Mouse (Mus musculus) hindbrain, embryonic 15.5 days (tissue): ENCODE results near the gene Dgcr8. TPM values are rescaled to one million over a fixed set of nuclear protein-coding genes. Genes with fewer than 3 reads are reported as not detected.
A peak's percentile ranks its signal among the peaks of the same experiment; 100 is the strongest.

ENCODE experiments used
- ATAC-seq: fragments of 200-750 bp; cut with Nextera tagmentation; 2 replicates; pipeline ENCODE4 v1.8.0; 2017; ENCODE audit warnings: low read depth, moderate number of reproducible peaks, moderate TSS enrichment; ENCODE audit not compliant: low FRiP score
- H3K27ac ChIP-seq: fragments of 300-500 bp; sonication (generic); replicated peaks from 2 replicates; pipeline ENCODE4 v1.5.1; 2015; ENCODE audit warnings: mild to moderate bottlenecking, inconsistent platforms
- H3K27me3 ChIP-seq: fragments of 300-500 bp; sonication (generic); 2 replicates; pipeline ENCODE4 v1.6.1; 2015; ENCODE audit warnings: control low read depth, inconsistent platforms
- H3K36me3 ChIP-seq: fragments of 300-500 bp; sonication (generic); 2 replicates; pipeline ENCODE4 v1.6.1; 2015; ENCODE audit warnings: control low read depth, inconsistent platforms
- H3K4me1 ChIP-seq: fragments of 300-500 bp; sonication (generic); replicated peaks from 2 replicates; pipeline ENCODE4 v1.6.1; 2015; ENCODE audit warnings: control low read depth, inconsistent platforms
- H3K4me2 ChIP-seq: fragments of 300-500 bp; sonication (generic); 2 replicates; pipeline ENCODE4 v1.6.1; 2015; ENCODE audit warnings: moderate library complexity, mild to moderate bottlenecking, inconsistent platforms
- H3K4me3 ChIP-seq: fragments of 300-500 bp; sonication (generic); 2 replicates; pipeline ENCODE4 v1.5.1; 2015; ENCODE audit warnings: mild to moderate bottlenecking, inconsistent platforms
- H3K9ac ChIP-seq: fragments of 300-500 bp; sonication (generic); 2 replicates; pipeline ENCODE4 v1.6.1; 2015; ENCODE audit warnings: inconsistent platforms
- H3K9me3 ChIP-seq: fragments of 300-500 bp; sonication (generic); 2 replicates; pipeline ENCODE4 v1.6.1; 2016; ENCODE audit warnings: control low read depth, inconsistent platforms
- WGBS: fragments of 180-500 bp; shearing (Covaris S2); methylation state at CpG from one replicate; pipeline ENCODE4 v1.1.7; 2015; 5-methylcytosine and 5-hydroxymethylcytosine counted together
- polyA plus RNA-seq: library from polyadenylated mRNA; unstranded; fragments of >200 nt; fragmentation: Nextera tagmentation; extraction: Ambion mirVana; gene quantifications from 2 replicates; pipeline ENCODE4 v1.2.1, GENCODE M21; 2015

Dgcr8 gene
- polyA plus RNA-seq, 1 experiment from 2014 or later, result 29.5 TPM

DNA sequence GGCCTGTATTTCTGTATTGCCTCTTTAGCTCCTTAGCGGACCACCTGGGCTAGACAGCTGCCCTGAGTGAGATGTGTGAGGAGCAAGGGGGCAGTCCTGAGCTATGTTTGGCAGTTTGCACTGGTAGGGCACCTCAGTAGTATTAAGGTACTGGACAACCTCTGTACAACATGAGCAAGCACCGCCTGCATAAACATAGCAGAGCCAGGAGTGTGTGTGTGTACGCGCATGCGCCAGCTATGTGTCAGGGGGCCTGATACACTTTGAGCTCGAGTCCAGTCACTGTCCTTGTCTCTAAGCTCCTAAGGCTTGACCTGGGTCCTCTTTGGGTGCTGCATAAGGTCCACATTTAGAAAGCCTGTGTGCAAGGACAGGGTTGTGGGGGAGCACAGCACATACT is 58.4 kb downstream of the Dgcr8 start:
- H3K9ac ChIP-seq, result no peak overlapping the region
- peaks cover 46% of the 10 kb centered on the region for H3K4me1 ChIP-seq
- no peak for ATAC-seq
- H3K27ac ChIP-seq, result no peak overlapping the region
- no peaks in the 10 kb centered on the region for H3K27me3 ChIP-seq
- H3K9me3 ChIP-seq, result no peaks in the 10 kb centered on the region
- no peak overlapping the region for H3K4me2 ChIP-seq
- H3K36me3 ChIP-seq, result peaks cover 18% of the 10 kb centered on the region
- 87% methylated on average over 6 of the region's 6 CpGs for whole genome bisulfite sequencing
- no peak overlapping the region for H3K4me3 ChIP-seq

DNA sequence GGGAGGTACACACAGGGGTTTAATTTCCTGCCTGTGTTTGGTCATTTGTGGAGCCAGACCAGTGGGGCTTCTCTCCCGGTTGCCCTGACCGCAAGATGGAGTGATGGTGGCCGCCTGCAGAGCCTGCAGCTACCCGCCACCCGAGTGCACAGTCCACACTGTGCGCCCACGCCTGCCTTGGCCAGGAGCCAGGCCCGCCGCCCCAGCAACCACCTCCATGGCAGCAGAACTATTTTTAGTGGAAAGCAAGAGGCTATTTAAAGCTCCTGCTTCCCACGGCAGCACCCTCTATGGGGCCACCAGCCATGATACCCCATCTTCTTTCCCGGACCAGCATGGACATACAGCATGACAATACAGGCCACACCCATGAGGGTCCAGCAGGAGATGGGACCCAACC is 59.4 kb downstream of the Dgcr8 start:
- Histone ChIP-seq H3K4me3 (no peak overlapping the region), H3K9me3 (no peaks in the 10 kb centered on the region), H3K4me1 (peaks cover 44% of the 10 kb centered on the region), H3K27me3 (no peaks in the 10 kb centered on the region), H3K27ac (peak overlapping the region; percentile 25; the same call in 1 of the 2 replicates), H3K36me3 (peaks cover 27% of the 10 kb centered on the region), H3K9ac (no peak overlapping the region), H3K4me2 (0 out of 2 replicates have a peak overlapping the region, but pooled peaks have one; percentile 4)
- ATAC-seq, result no peak
- 50% methylated on average over 11 of the region's 11 CpGs for WGBS

DNA sequence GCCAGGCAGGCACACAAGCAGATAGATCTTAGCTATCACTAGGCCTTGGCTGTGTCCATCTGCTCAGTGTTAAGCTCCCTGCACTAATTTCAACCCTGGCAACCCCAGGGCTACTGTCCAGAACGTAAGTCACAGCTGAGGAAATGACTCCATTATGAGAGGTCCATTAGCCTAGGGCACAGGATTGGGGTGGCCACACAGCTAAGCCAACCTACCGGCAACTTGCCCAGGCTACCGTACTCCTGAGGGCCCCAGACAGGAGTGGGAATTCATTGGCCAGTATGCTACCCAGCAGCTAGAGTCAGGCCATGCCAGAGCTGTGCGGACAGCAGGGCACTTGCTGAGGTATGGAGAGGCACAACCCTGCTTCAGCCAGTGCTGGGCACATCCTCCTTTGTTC is 60.2 kb downstream of the Dgcr8 start:
- WGBS, result 90% methylated on average over 4 of the region's 4 CpGs
- no peak for ATAC-seq
- Histone ChIP-seq H3K4me2 (no peak overlapping the region), H3K9ac (no peak overlapping the region), H3K27me3 (no peaks in the 10 kb centered on the region), H3K27ac (no peak overlapping the region; the same call in 1 of the 2 replicates), H3K4me3 (no peak overlapping the region), H3K36me3 (peaks cover 34% of the 10 kb centered on the region), H3K4me1 (peaks cover 39% of the 10 kb centered on the region), H3K9me3 (no peaks in the 10 kb centered on the region)

DNA sequence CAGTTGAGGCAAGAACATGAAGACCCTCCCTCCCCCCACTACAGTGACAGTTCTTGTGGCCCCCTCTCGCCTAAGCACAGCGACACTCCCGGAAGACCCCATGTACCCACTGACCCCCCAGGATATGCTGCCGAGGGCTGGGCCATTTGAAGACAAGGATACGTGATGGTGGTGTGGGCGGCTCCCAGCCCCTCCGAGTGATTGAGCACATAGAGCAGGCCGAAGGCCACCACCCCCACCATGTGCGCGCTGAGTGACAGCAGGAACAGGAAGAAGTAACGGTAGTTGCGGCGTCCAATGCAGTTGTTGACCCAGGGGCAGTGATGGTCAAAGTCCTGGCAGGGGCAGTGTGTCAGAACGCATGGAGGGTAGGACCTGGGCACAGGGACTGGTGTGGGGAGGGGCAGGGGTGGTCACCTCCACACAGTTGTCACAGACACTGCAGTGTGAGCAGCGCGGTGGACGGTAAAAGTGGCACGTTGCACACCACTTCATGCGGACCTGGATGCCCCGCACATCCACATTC is 61.1 kb downstream of the Dgcr8 start:
- Histone ChIP-seq H3K9me3 (no peaks in the 10 kb centered on the region), H3K4me2 (no peak overlapping the region), H3K4me1 (peaks cover 30% of the 10 kb centered on the region), H3K4me3 (no peak overlapping the region), H3K9ac (no peak overlapping the region), H3K36me3 (peaks cover 42% of the 10 kb centered on the region), H3K27me3 (no peaks in the 10 kb centered on the region), H3K27ac (no peak overlapping the region)
- ATAC-seq, result no peak
- WGBS, result 94% methylated on average over 20 of the region's 20 CpGs

DNA sequence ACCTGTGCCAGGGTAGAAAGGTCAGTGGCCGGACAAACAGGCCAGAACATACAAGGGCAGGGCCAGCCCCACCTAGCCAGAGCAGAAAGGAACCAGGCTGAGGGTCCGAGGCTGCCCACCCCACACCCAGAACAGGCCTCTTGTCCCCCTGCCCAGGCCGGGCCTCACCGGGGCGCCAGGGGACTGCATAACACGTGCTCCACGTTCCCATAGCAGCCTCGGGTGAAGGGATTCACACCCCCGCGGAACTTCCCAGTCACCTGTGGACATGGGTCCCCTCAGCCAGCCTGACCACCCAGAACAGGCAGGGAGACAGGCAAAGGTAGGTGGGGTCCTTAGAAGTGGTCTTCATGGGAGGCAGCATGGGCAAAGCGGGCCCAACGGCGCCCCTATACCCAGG is 61.9 kb downstream of the Dgcr8 start:
- WGBS, result 94% methylated on average over 13 of the region's 13 CpGs
- H3K4me2 ChIP-seq, result no peak overlapping the region
- no peak overlapping the region for H3K9ac ChIP-seq
- peaks cover 29% of the 10 kb centered on the region for H3K4me1 ChIP-seq
- H3K9me3 ChIP-seq, result no peaks in the 10 kb centered on the region
- no peak for ATAC-seq
- H3K27me3 ChIP-seq, result no peaks in the 10 kb centered on the region
- no peak overlapping the region for H3K4me3 ChIP-seq
- no peak overlapping the region for H3K27ac ChIP-seq
- H3K36me3 ChIP-seq, result peaks cover 47% of the 10 kb centered on the region

DNA sequence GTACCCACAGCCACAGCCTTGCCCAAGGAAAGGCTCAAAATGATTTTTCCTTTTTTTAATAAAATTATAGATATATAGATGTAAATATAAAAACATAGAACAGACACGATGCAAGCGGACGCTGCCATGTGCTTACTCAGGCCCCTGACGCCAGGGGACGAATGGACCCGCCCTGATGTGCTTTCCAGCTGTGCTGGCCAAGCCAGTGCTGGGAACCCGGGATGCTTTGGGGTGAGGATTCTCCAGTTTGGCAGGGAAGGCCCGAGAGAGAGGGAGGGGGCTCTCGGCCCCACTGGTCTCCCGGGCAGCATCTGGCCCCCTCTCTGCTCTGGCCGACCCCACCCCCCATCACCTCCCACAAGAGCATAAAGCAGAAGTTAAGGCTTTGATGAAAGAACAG is 66.9 kb downstream of the Dgcr8 start:
- Histone ChIP-seq H3K9ac (no peak overlapping the region), H3K4me1 (peaks cover 9% of the 10 kb centered on the region), H3K27me3 (no peaks in the 10 kb centered on the region), H3K4me3 (no peak overlapping the region), H3K4me2 (no peak overlapping the region), H3K9me3 (no peaks in the 10 kb centered on the region), H3K36me3 (peaks cover 45% of the 10 kb centered on the region), H3K27ac (no peak overlapping the region)
- 86% methylated on average over 11 of the region's 11 CpGs for WGBS
- no peak for ATAC-seq

DNA sequence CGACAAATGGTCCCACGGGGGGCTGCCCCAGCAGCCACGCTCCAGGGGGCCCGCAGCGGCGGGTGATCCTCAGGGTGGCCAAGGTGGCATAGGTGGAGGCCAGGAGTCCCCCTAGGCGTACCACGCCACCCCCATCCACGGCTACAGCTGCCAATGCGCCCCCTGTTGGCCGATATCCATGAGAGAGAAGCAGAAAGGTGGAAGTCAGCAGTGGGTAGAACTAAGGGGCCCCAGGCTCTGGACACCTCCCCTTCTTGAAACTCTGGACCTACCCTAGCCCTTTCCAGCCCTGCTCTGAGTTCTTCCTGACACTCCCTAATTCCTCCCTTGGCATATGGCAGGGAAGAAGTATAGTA is 67.5 kb downstream of the Dgcr8 start:
- Histone ChIP-seq H3K4me2 (no peak overlapping the region), H3K9me3 (no peaks in the 10 kb centered on the region), H3K27me3 (no peaks in the 10 kb centered on the region), H3K4me1 (peaks cover 9% of the 10 kb centered on the region), H3K9ac (no peak overlapping the region), H3K36me3 (peaks cover 38% of the 10 kb centered on the region), H3K4me3 (no peak overlapping the region), H3K27ac (no peak overlapping the region)
- ATAC-seq, result no peak
- 68% methylated on average over 11 of the region's 11 CpGs for WGBS

DNA sequence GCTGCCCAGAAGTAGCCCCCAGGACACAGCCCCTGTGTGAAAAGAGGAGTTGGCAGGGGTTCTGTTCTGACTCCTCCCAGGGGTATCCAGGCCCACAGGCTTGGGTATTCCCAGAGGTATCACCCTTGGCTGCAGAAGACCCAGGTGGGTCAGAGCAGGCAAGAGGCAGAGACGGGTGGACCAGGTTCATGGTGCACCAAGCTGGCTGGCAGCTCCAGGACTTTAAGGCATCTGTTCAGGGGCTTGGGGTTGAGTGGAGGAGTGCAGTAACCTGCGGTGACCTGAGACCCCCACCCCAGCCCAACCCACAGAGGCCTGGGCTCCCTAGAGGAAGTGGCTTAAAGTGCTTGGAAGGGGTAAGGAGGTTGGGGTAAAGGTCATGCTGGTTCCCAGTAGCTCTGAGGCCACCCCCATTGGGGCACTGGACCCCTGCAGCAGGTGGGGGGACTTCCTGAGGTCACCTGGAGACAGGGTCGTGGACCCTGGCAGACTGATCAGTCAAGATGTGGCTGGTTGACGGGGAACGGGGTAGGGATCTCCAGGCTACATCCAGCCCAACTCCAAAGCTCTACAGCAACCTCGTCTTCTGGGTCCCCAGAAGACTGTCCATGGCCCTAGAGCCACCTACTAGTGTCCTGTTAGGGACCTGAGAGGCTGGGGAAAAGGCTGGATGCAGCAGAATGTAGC is 68.0 kb downstream of the Dgcr8 start:
- Histone ChIP-seq H3K27ac (no peak overlapping the region), H3K9me3 (no peaks in the 10 kb centered on the region), H3K4me1 (peaks cover 9% of the 10 kb centered on the region), H3K4me2 (no peak overlapping the region), H3K4me3 (no peak overlapping the region), H3K27me3 (no peaks in the 10 kb centered on the region), H3K36me3 (peaks cover 33% of the 10 kb centered on the region), H3K9ac (no peak overlapping the region)
- WGBS, result 86% methylated on average over 6 of the region's 6 CpGs
- ATAC-seq, result no peak

DNA sequence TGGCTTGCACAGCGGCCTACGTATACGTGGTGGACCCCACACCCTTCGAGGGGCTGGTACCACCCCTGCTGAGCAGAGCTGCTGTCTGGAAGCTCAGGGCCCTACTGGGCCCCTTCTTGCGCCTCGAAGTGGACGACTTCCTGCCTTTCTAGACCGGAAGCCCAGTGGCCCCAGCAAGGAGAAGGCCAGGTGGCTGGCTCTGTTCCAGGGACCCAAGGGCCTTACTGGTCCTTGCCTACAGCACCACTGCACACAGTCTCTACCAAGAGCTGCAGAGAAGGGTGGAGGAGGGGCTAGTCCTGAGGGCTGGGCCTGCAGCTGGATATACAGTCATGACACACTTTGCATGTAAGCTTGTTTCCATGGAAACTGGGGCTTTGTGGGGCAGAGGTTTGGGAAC is 69.0 kb downstream of the Dgcr8 start:
- Histone ChIP-seq H3K27me3 (no peaks in the 10 kb centered on the region), H3K9me3 (no peaks in the 10 kb centered on the region), H3K36me3 (peaks cover 24% of the 10 kb centered on the region), H3K4me3 (no peak overlapping the region), H3K4me2 (no peak overlapping the region), H3K4me1 (peaks cover 17% of the 10 kb centered on the region), H3K9ac (no peak overlapping the region), H3K27ac (no peak overlapping the region)
- ATAC-seq, result 0 out of 2 replicates have a peak, but pooled peaks have one; percentile 23
- WGBS, result 64% methylated on average over 8 of the region's 8 CpGs

DNA sequence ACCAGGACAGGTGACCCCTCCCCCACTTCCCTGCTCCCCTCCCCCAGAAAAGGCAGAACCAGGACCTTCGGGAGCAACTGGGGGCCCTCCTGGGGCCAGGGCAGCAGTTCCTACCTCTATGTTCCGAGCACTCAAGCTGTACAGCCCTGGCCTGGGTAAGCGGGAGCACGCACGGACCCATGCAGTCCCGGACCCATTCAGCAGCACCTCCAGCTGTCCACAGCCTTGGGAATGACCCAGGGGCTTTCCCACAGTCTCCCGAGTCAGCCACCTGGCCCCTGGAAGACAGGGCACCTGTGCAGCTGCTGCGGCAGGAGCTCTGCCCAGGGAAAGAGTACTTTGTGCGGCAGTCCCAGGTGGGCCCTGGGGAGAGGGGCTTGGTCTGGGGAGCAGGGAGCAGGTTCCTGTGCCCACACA is 70.5 kb downstream of the Dgcr8 start:
- H3K4me3 ChIP-seq, result no peak overlapping the region
- no peak overlapping the region for H3K9ac ChIP-seq
- no peak overlapping the region for H3K27ac ChIP-seq
- H3K27me3 ChIP-seq, result no peaks in the 10 kb centered on the region
- peaks cover 10% of the 10 kb centered on the region for H3K36me3 ChIP-seq
- no peak for ATAC-seq
- H3K9me3 ChIP-seq, result no peaks in the 10 kb centered on the region
- peaks cover 31% of the 10 kb centered on the region for H3K4me1 ChIP-seq
- 71% methylated on average over 9 of the region's 9 CpGs for WGBS
- no peak overlapping the region for H3K4me2 ChIP-seq

DNA sequence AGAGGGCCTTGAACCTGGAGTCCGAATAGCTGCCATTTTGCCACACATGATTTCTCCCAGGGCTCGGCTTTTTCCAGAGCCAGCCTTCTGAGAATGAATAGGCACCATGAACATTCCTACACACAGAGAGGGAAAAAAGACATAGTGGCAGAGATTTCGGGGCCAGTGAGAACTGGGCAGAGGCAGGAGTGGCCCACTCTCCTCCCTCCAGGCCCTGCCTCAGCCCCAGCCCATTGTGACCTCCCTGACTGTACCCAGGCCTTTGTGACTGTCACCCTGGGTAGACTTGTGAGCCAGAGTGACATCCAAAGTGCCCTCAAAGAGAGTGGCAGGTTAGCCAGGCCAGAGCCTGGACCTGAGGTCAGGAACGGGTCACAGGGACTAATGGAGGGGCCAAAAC is 71.5 kb downstream of the Dgcr8 start, which contains the start of gene Ccdc188:
Gene Ccdc188 (plus strand): TSS at position 301 of the 400 bp plus-strand sequence.
- H3K4me2 ChIP-seq, result no peak within 1 kb of the TSS
- ATAC-seq, result no peak
- no peak within 1 kb of the TSS for H3K27ac ChIP-seq
- peaks cover 41% of the 10 kb centered on the region for H3K4me1 ChIP-seq
- peaks cover 2% of the 10 kb centered on the region for H3K36me3 ChIP-seq
- no peaks in the 10 kb centered on the region for H3K9me3 ChIP-seq
- H3K4me3 ChIP-seq, result no peak within 1 kb of the TSS
- H3K27me3 ChIP-seq, result no peaks in the 10 kb centered on the region
- WGBS, result 87% methylated on average over 4 of the region's 4 CpGs
- H3K9ac ChIP-seq, result no peak within 1 kb of the TSS

DNA sequence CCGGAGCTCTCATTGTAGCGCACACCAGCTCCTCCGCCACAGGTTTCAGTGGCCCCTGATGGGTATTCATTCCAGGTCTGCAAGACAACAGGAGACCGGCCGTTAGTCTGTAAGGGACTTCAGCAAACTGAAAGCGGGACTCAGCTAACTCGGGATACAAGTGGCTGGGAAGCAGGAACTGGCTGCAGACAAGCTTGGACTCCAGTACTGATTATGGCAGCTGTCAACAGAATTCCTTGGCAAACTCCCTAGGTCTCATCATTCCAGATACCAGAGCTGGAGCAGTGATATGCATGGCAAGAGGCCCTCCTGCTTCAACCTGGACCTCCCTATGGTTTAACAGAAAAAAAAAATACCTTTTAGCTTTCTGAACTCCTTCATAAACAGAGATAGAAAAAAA is 74.2 kb downstream of the Dgcr8 start:
- no peaks in the 10 kb centered on the region for H3K36me3 ChIP-seq
- ATAC-seq, result no peak
- H3K9me3 ChIP-seq, result no peaks in the 10 kb centered on the region
- H3K4me1 ChIP-seq, result peaks cover 46% of the 10 kb centered on the region
- peak overlapping the region; percentile 82 for H3K27ac ChIP-seq
- H3K9ac ChIP-seq, result peak overlapping the region; percentile 16; the same call in 1 of the 2 replicates
- WGBS, result 41% methylated on average over 7 of the region's 7 CpGs
- peak overlapping the region; percentile 50 for H3K4me2 ChIP-seq
- peak overlapping the region; percentile 27; the same call in 1 of the 2 replicates for H3K4me3 ChIP-seq
- H3K27me3 ChIP-seq, result no peaks in the 10 kb centered on the region
